Mouse (Mus musculus) heart, adult 2 months (tissue): ENCODE data around the gene Fam171a2. TPM values are rescaled to one million over a fixed set of nuclear protein-coding genes. Genes with fewer than 3 reads are reported as not detected.

Experiments used
- DNase-seq, 2 experiments: peaks; one replicate each; pipeline ENCODE4 v3.0.0; 2021
- H3K27ac ChIP-seq: fragments of 200-600 bp; 2 replicates; pipeline ENCODE4 v1.8.1; 2022
- H3K27me3 ChIP-seq: fragments of 200-500 bp; 2 replicates; pipeline ENCODE4 v1.6.1; 2012; ENCODE audit warnings: mild to moderate bottlenecking, low read length, inconsistent platforms, mixed read lengths; ENCODE audit not compliant: control insufficient read depth, insufficient read depth
- H3K36me3 ChIP-seq: fragments of 200-500 bp; 2 replicates; pipeline ENCODE4 v1.6.1; 2012; ENCODE audit warnings: low read length, inconsistent platforms; ENCODE audit not compliant: control insufficient read depth, insufficient read depth
- H3K4me1 ChIP-seq: fragments of 200-500 bp; 2 replicates; pipeline ENCODE4 v1.6.1; 2011; ENCODE audit warnings: low read length; ENCODE audit not compliant: control insufficient read depth, insufficient read depth
- H3K4me3 ChIP-seq: fragments of 200-600 bp; 2 replicates; pipeline ENCODE4 v1.8.1; 2022
- H3K79me2 ChIP-seq: fragments of 200-500 bp; replicated peaks from 2 replicates; pipeline ENCODE4 v1.6.1; 2012; ENCODE audit warnings: mild to moderate bottlenecking, inconsistent platforms, low read length, moderate library complexity, mixed read lengths; ENCODE audit not compliant: control insufficient read depth, insufficient read depth
- H3K9ac ChIP-seq: fragments of 200-500 bp; 2 replicates; pipeline ENCODE4 v1.6.1; 2012; ENCODE audit warnings: low read depth, mild to moderate bottlenecking, control low read depth, inconsistent platforms, low read length, mixed read lengths
- CTCF ChIP-seq: fragments of 200-600 bp; IDR thresholded peaks from 2 replicates; pipeline ENCODE4 v1.8.1; 2022; ENCODE audit warnings: antibody characterized with exemption, mild to moderate bottlenecking, moderate library complexity
- EP300 ChIP-seq: fragments of 200-500 bp; IDR thresholded peaks from 2 replicates; pipeline ENCODE4 v1.6.1; 2011; ENCODE audit warnings: low read depth, low read length, control low read depth; ENCODE audit not compliant: insufficient read depth
- POLR2A ChIP-seq: fragments of 200-500 bp; IDR thresholded peaks from 2 replicates; pipeline ENCODE4 v1.6.1; 2011; ENCODE audit warnings: mild to moderate bottlenecking, low read depth, low read length, control low read depth; ENCODE audit not compliant: insufficient read depth
- WGBS: fragments of 180-500 bp; shearing (Covaris S2); methylation state at CpG from one replicate; pipeline ENCODE4 v1.1.7; 2018; 5-methylcytosine and 5-hydroxymethylcytosine counted together
- intact Hi-C: fragments of 180-260 bp; cut with DNase I; formaldehyde crosslinking; loops from one replicate; pipeline ENCODE4 v1.15.1; 2025
- polyA plus RNA-seq: library from polyadenylated mRNA; depleted of rRNA; stranded (reverse); fragments of >200 nt; gene quantifications from 2 replicates; pipeline ENCODE4 v1.2.3, GENCODE M21; 2012
- total RNA-seq, 2 experiments: library from RNA; stranded (reverse); gene quantifications; 2 replicates each; pipeline ENCODE4 v1.2.3; 2021

The Fam171a2 gene
- total and polyA plus RNA-seq, 3 experiments, result 3.8 to 8.3 (median 3.9) TPM

DNA sequence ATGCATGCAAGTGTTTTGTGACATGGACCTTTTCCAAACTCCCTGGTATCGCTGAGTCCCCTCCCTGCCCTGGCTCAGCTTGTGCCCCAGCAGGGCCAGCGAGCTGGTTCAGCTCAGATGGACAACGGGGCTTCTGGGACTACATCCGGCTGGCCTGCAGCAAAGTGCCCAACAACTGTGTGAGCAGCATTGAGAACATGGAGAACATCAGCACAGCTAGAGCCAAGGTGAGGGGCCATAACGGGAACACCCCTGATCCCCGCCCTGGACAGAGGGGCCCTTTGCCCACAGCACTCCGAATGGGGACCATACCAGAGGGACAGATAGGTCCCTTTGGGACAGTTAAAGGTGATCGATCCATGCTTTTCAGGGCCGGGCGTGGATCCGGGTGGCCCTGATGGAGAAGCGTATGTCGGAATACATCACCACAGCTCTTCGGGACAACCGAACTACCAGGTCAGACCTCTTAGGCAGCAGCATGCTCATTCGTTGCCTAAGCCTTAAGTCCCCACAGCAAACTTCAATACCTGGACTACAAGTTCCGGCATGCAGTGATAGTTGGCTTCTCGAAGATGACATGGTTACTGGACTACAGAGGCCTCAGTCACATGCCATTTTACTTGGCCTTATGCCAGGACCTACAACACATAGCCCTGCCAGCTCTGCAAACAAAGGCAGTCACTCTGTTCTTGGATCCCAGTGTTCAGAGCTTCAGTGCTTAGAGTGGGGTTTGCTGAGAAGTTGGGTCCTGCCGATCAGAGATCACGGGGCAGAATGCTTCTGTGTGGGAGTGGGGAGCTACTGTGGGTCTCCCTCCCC, 49.3 kb downstream of the Fam171a2 start:
- no peak for DNase-seq
- TF ChIP-seq POLR2A (no peak), EP300 (no peak), CTCF (no peak)
- peaks cover 9% of the 10 kb centered on the region for H3K27me3 ChIP-seq
- H3K4me3 ChIP-seq, result no peak overlapping the region
- H3K79me2 ChIP-seq, result no peaks in the 10 kb centered on the region
- no peaks in the 10 kb centered on the region for H3K36me3 ChIP-seq
- peaks cover 5% of the 10 kb centered on the region for H3K4me1 ChIP-seq
- WGBS, result 75% methylated on average over 20 of the region's 20 CpGs
- no peak overlapping the region for H3K9ac ChIP-seq
- intact Hi-C loops, result loop anchor here (5.0 kb wide), 1 partner anchor 51 kb away; no protein-coding TSS in a partner anchor
- H3K27ac ChIP-seq, result no peak overlapping the region

DNA sequence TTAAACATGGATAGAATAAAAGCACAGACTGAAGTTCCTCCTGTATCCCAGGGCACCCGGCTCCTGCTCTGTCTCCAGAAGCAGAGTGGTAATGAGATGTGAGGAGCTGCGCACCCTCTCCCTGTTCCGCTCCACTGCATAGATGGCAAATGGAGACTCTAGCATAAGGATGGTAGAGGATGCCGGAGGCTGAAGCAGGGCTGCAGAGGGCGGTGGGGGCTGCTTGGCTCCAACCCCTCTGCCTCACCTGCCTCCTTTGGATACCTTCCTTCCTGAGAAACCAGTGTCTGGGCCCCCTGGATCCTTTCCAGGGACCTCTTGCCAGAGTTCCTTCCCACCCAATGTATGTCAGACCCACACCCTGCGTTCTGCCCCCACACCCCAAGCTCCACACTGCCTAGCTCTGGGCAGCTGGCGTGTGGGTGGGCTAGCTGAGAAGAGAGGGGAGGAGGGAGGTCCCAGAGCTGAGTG, 50.8 kb downstream of the Fam171a2 start:
- TF ChIP-seq CTCF (no peak), POLR2A (no peak), EP300 (no peak)
- intact Hi-C loops, result loop anchor here (5.0 kb wide), 1 partner anchor 49 kb away; no protein-coding TSS in a partner anchor
- WGBS, result 76% methylated on average over 7 of the region's 7 CpGs
- DNase-seq, result no peak
- no peaks in the 10 kb centered on the region for H3K79me2 ChIP-seq
- H3K4me3 ChIP-seq, result no peak overlapping the region
- no peak overlapping the region for H3K9ac ChIP-seq
- peaks cover 9% of the 10 kb centered on the region for H3K27me3 ChIP-seq
- no peak overlapping the region for H3K27ac ChIP-seq
- peaks cover 5% of the 10 kb centered on the region for H3K4me1 ChIP-seq
- no peaks in the 10 kb centered on the region for H3K36me3 ChIP-seq

GRCm38 (mm10) chr11:102396263-102396662, 51.2 kb downstream of the Fam171a2 start:
- H3K79me2 ChIP-seq, result no peaks in the 10 kb centered on the region
- peaks cover 5% of the 10 kb centered on the region for H3K4me1 ChIP-seq
- 62% methylated on average over 6 of the region's 6 CpGs for WGBS
- no peak overlapping the region for H3K27ac ChIP-seq
- TF ChIP-seq CTCF (no peak), POLR2A (no peak), EP300 (no peak)
- no peak for DNase-seq
- H3K9ac ChIP-seq, result no peak overlapping the region
- H3K4me3 ChIP-seq, result no peak overlapping the region
- H3K36me3 ChIP-seq, result no peaks in the 10 kb centered on the region
- H3K27me3 ChIP-seq, result peaks cover 9% of the 10 kb centered on the region
- intact Hi-C loops, result loop anchor here (5.0 kb wide), 1 partner anchor 49 kb away; no protein-coding TSS in a partner anchor

DNA sequence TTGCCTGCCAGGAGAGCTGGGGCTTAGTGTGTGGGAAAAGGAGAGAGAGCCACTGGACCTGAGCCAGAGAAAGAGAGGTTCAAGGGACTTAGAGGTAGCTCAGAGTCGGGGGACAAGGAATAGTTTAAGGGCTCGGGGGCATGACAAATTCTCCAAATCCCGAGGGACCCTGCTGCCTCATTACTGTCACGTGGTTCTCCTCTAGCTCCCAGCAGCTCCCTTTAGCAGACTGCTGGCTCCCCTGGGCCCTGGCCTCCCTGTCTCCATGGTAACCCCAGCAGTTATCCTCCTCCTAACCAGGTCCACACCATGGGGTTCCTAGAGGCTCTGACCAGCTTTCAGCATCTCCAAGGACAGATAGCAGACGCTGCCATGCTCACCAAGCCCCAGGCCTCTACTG, 52.2 kb downstream of the Fam171a2 start:
- no peaks in the 10 kb centered on the region for H3K36me3 ChIP-seq
- H3K27me3 ChIP-seq, result peaks cover 6% of the 10 kb centered on the region
- H3K4me1 ChIP-seq, result peaks cover 5% of the 10 kb centered on the region
- no peaks in the 10 kb centered on the region for H3K79me2 ChIP-seq
- no peak for DNase-seq
- TF ChIP-seq POLR2A (no peak), EP300 (no peak), CTCF (no peak)
- intact Hi-C loops, result loop anchor here (5.0 kb wide), 1 partner anchor 48 kb away; no protein-coding TSS in a partner anchor
- H3K4me3 ChIP-seq, result no peak overlapping the region
- no peak overlapping the region for H3K27ac ChIP-seq
- H3K9ac ChIP-seq, result no peak overlapping the region
- WGBS, result 7% methylated on average over 5 of the region's 5 CpGs

GRCm38 (mm10) chr11:102394421-102395124, 52.9 kb downstream of the Fam171a2 start:
- TF ChIP-seq POLR2A (no peak), CTCF (no peak), EP300 (no peak)
- DNase-seq, result no peak
- intact Hi-C loops, result loop anchor here (5.0 kb wide), 1 partner anchor 47 kb away; no protein-coding TSS in a partner anchor
- H3K4me1 ChIP-seq, result peaks cover 5% of the 10 kb centered on the region
- H3K9ac ChIP-seq, result no peak overlapping the region
- H3K36me3 ChIP-seq, result no peaks in the 10 kb centered on the region
- H3K27ac ChIP-seq, result no peak overlapping the region
- H3K27me3 ChIP-seq, result peaks cover 5% of the 10 kb centered on the region
- 83% methylated on average over 9 of the region's 9 CpGs for WGBS
- no peak overlapping the region for H3K4me3 ChIP-seq
- no peaks in the 10 kb centered on the region for H3K79me2 ChIP-seq
